In the genomic region with DNA sequence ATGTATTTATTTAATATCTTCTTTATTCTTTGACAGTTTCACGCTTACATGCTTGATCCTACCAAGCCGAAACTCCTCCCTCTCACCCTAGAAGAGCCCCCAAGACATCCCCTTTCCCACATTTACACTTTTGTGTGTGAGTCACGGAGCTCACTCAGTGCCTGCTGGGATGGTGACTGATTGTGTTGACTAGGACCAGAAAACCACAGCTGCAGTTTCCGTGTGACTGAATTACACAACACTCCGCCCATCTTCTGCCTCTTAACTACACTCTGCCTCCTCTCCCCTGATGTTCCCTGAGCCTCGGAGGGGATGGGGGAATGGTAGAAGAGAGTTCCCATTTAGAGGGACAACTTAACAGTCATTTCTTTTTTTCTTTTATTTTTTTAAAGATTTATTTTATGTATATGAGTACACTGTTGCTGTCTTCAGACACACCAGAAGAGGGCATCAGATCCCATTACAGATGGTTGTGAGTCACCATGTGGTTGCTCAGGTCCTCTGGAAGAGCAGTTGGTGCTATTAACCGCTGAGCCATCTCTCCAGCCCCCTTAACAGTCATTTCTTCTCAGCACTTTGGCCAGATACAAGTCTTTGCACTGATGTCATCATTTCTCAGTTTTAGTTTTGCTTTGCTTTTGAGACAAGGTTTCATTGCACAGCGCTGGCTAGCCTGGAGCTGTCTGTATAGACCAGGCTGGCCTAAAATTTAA, we compare ENCODE assay signal across 22 mouse cellular contexts. TPM values are rescaled to one million over a fixed set of nuclear protein-coding genes. Genes with fewer than 3 reads are reported as not detected.
DNase-seq lines count a peak whose midpoint lies in the region; ATAC-seq lines count a peak whose summit lies in the region.
"Had no signal": no experiment of that assay in that cellular context is flagged by ENCODE, and none has a peak within 500 bp of the region (broad histone marks: within the 10 kb centered on the region; RNA-seq: fewer than 3 reads in every experiment).

No protein-coding gene starts in this region.

- peak; percentile 91 for DNase-seq in 416B (ENCODE audit: low read depth)
- DNase-seq in cerebellum, postnatal 25 days, result no peak
- no peak for DNase-seq in spleen, adult 18-20 months
- no peak for DNase-seq in urinary bladder, adult 2 months (ENCODE audit: low spot score)
- DNase-seq: adrenal gland, postnatal 36 days; cerebellum, adult 11 months; forebrain, postnatal 0 days; gastrocnemius, adult 2 months; heart, postnatal 14 days; kidney, adult 18-20 months; kidney, postnatal 25 days; lung, adult 2 months; thymus, postnatal 4 days had no signal

- ATAC-seq in CD4-positive, CD25-positive, alpha-beta regulatory T cell, adult 4 months, result peak; percentile 72
- peak; percentile 80 for ATAC-seq in common myeloid progenitor, adult 5-6 weeks (replicated peaks; ENCODE audit: low read depth, poor library complexity, severe bottlenecking)
- peak; percentile 87 for ATAC-seq in megakaryocyte progenitor cell, adult 5-6 weeks (replicated peaks; ENCODE audit: poor library complexity)
- ATAC-seq: forebrain, postnatal 0 days had no signal

RNA-seq across cellular contexts. Expression of gene Rest, which starts 13.0 kb away (rescaled TPM):
- 10 to 100 TPM; 12.7 to 16.2 TPM for polyA plus RNA-seq in CD4-positive, CD25-positive, alpha-beta regulatory T cell, adult 4 months (2017; shearing (Covaris generic))
- total RNA-seq in common myeloid progenitor, adult 5-6 weeks (2017), result 49.7 and 61.6 TPM in 2 replicates
- 28.3 and 32.2 TPM in 2 replicates for total RNA-seq in megakaryocyte progenitor cell, adult 5-6 weeks (2015)
- total RNA-seq in megakaryocyte progenitor cell, adult 5-6 weeks (2017), result 43.3 and 47.9 TPM in 2 replicates
- polyA plus RNA-seq in urinary bladder, adult 2 months (2012; rRNA removed), result 12.4 and 14.3 TPM in 2 replicates

RNA-seq across cellular contexts. Expression of gene Spink2, which starts 41.0 kb away (rescaled TPM):
- not detected for polyA plus RNA-seq in CD4-positive, CD25-positive, alpha-beta regulatory T cell, adult 4 months (2017; shearing (Covaris generic))
- not detected in 2 replicates for total RNA-seq in common myeloid progenitor, adult 5-6 weeks (2017)
- 0.76 TPM in 1 of 2 replicates, not detected in the other for total RNA-seq in megakaryocyte progenitor cell, adult 5-6 weeks (2015)
- 0.79 TPM in 1 of 2 replicates, not detected in the other for total RNA-seq in megakaryocyte progenitor cell, adult 5-6 weeks (2017)
- 1.0 and 1.7 TPM in 2 replicates for polyA plus RNA-seq in urinary bladder, adult 2 months (2012; rRNA removed)
- total RNA-seq: forebrain, postnatal 0 days; G1E; gastrocnemius, adult 2 months; heart, adult 8-10 months; layer of hippocampus, postnatal 14 days; left cerebral cortex, postnatal 25 days; liver, adult 2 months had no signal
- polyA plus RNA-seq: cortical plate, adult 2 months; G1E; liver, adult 2 months had no signal

RNA-seq across cellular contexts. Expression of gene Noa1, which starts 57.6 kb away (rescaled TPM):
- 1 to 10 TPM; 2.2 to 5.7 TPM for polyA plus RNA-seq in CD4-positive, CD25-positive, alpha-beta regulatory T cell, adult 4 months (2017; shearing (Covaris generic))
- 20.3 and 40.9 TPM in 2 replicates for total RNA-seq in common myeloid progenitor, adult 5-6 weeks (2017)
- total RNA-seq in megakaryocyte progenitor cell, adult 5-6 weeks (2015), result 58.5 and 59.2 TPM in 2 replicates
- total RNA-seq in megakaryocyte progenitor cell, adult 5-6 weeks (2017), result 16.8 and 17.9 TPM in 2 replicates
- polyA plus RNA-seq in urinary bladder, adult 2 months (2012; rRNA removed), result 13.3 TPM in 2 replicates

RNA-seq across cellular contexts. Expression of gene Polr2b, which starts 57.7 kb away (rescaled TPM):
- 10 to 100 TPM; 53.9 to 67.1 TPM for polyA plus RNA-seq in CD4-positive, CD25-positive, alpha-beta regulatory T cell, adult 4 months (2017; shearing (Covaris generic))
- total RNA-seq in common myeloid progenitor, adult 5-6 weeks (2017), result 160 and 171 TPM in 2 replicates
- 95.0 and 110 TPM in 2 replicates for total RNA-seq in megakaryocyte progenitor cell, adult 5-6 weeks (2015)
- total RNA-seq in megakaryocyte progenitor cell, adult 5-6 weeks (2017), result 138 and 151 TPM in 2 replicates
- polyA plus RNA-seq in urinary bladder, adult 2 months (2012; rRNA removed), result 30.9 and 32.3 TPM in 2 replicates
